Mouse (Mus musculus) layer of hippocampus, postnatal 10 days (tissue): ENCODE data around the gene 1300017J02Rik. TPM values are rescaled to one million over a fixed set of nuclear protein-coding genes. Genes with fewer than 3 reads are reported as not detected.

Experiments used
- DNase-seq, 2 experiments: peaks; one replicate each; pipeline ENCODE4 v3.0.0; 2021; ENCODE audit warnings: low spot score in 2 of 2
- total RNA-seq, 2 experiments: library from RNA; stranded (reverse); gene quantifications; 2 replicates each; pipeline ENCODE4 v1.2.3; 2021

1300017J02Rik gene
- total RNA-seq, 2 experiments from 2014 or later, result 0.98 to 1.1 TPM

GRCm38 (mm10) chr9:103274819-103275218, 30.1 kb downstream of the 1300017J02Rik start:
- no peak for DNase-seq

- no peak for DNase-seq
Measured at GRCm38 (mm10) chr9:103271104-103271503, 33.8 kb downstream of the 1300017J02Rik start.

GRCm38 (mm10) chr9:103265778-103266177, 39.1 kb downstream of the 1300017J02Rik start:
- no peak for DNase-seq

GRCm38 (mm10) chr9:103252906-103253305, 52.0 kb downstream of the 1300017J02Rik start:
- DNase-seq, result peak; percentile 46 to 63

GRCm38 (mm10) chr9:103248618-103249017, 56.3 kb downstream of the 1300017J02Rik start:
- no peak for DNase-seq

GRCm38 (mm10) chr9:103246526-103247168, 58.2 kb downstream of the 1300017J02Rik start:
- no peak for DNase-seq

- DNase-seq, result no peak
Measured at GRCm38 (mm10) chr9:103243640-103244039, 61.2 kb downstream of the 1300017J02Rik start.

- DNase-seq, result no peak
Measured at GRCm38 (mm10) chr9:103241206-103241605, 63.7 kb downstream of the 1300017J02Rik start.

GRCm38 (mm10) chr9:103239471-103239870, 65.4 kb downstream of the 1300017J02Rik start:
- DNase-seq, result no peak

GRCm38 (mm10) chr9:103234565-103235165, 70.2 kb downstream of the 1300017J02Rik start:
- DNase-seq, result no peak

- no peak for DNase-seq
Measured at GRCm38 (mm10) chr9:103234059-103234458, 70.8 kb downstream of the 1300017J02Rik start.

- no peak for DNase-seq
Measured at GRCm38 (mm10) chr9:103233006-103233395, 71.9 kb downstream of the 1300017J02Rik start.

- DNase-seq, result no peak
Measured at GRCm38 (mm10) chr9:103232232-103233005, 72.5 kb downstream of the 1300017J02Rik start.

- peak; percentile 38 to 46 for DNase-seq
Measured at GRCm38 (mm10) chr9:103230151-103230951, 74.5 kb downstream of the 1300017J02Rik start, which contains the start of the genes Gm20425 and Trf. Gene Gm20425 (minus strand): TSS chr9:103230307. Gene Trf (minus strand): TSS chr9:103230444.

- DNase-seq, result no peak
Measured at GRCm38 (mm10) chr9:103229037-103229867, 75.6 kb downstream of the 1300017J02Rik start.

- DNase-seq, result no peak
Measured at GRCm38 (mm10) chr9:103228370-103229003, 76.4 kb downstream of the 1300017J02Rik start.

- DNase-seq, result no peak
Measured at GRCm38 (mm10) chr9:103227760-103228159, 77.1 kb downstream of the 1300017J02Rik start.

- DNase-seq, result no peak
Measured at GRCm38 (mm10) chr9:103226806-103227205, 78.1 kb downstream of the 1300017J02Rik start.

- peak in 1 of 2 experiments; percentile 37 for DNase-seq
Measured at GRCm38 (mm10) chr9:103225464-103225863, 79.4 kb downstream of the 1300017J02Rik start.

GRCm38 (mm10) chr9:103224721-103225120, 80.2 kb downstream of the 1300017J02Rik start:
- DNase-seq, result no peak
